Mouse (Mus musculus) midbrain, embryonic 16.5 days (tissue): ENCODE results near the gene Rgs10. TPM values are rescaled to one million over a fixed set of nuclear protein-coding genes. Genes with fewer than 3 reads are reported as not detected.

Experiments used
- ATAC-seq: fragments of 200-750 bp; cut with Nextera tagmentation; 2 replicates; pipeline ENCODE4 v1.8.0; 2017; ENCODE audit warnings: moderate TSS enrichment
- H3K27ac ChIP-seq: fragments of 300-500 bp; sonication (generic); 2 replicates; pipeline ENCODE4 v1.5.1; 2014; ENCODE audit warnings: mild to moderate bottlenecking, low read length, mixed read lengths
- H3K27me3 ChIP-seq: fragments of 300-500 bp; sonication (generic); 2 replicates; pipeline ENCODE4 v1.6.1; 2014; ENCODE audit warnings: low read depth, low read length, mixed read lengths; ENCODE audit not compliant: control insufficient read depth, insufficient read depth
- H3K36me3 ChIP-seq: fragments of 300-500 bp; sonication (generic); 2 replicates; pipeline ENCODE4 v1.6.1; 2014; ENCODE audit warnings: mild to moderate bottlenecking, low read length, moderate library complexity, mixed read lengths; ENCODE audit not compliant: control insufficient read depth, insufficient read depth
- H3K4me1 ChIP-seq: fragments of 300-500 bp; sonication (generic); 2 replicates; pipeline ENCODE4 v1.6.1; 2014; ENCODE audit warnings: mild to moderate bottlenecking, low read length, mixed read lengths; ENCODE audit not compliant: control insufficient read depth, insufficient read depth
- H3K4me2 ChIP-seq: fragments of 300-500 bp; sonication (generic); 2 replicates; pipeline ENCODE4 v1.6.1; 2014; ENCODE audit warnings: mild to moderate bottlenecking, low read length, mixed read lengths
- H3K4me3 ChIP-seq: fragments of 300-500 bp; sonication (generic); 2 replicates; pipeline ENCODE4 v1.5.1; 2014; ENCODE audit warnings: low read depth, mild to moderate bottlenecking, low read length, moderate library complexity, mixed read lengths
- H3K9ac ChIP-seq: fragments of 300-500 bp; sonication (generic); 2 replicates; pipeline ENCODE4 v1.6.1; 2014; ENCODE audit warnings: low read depth, low read length, mixed read lengths
- H3K9me3 ChIP-seq: fragments of 300-500 bp; sonication (generic); replicated peaks from 2 replicates; pipeline ENCODE4 v1.6.1; 2014; ENCODE audit warnings: mild to moderate bottlenecking, low read length, mixed read lengths; ENCODE audit not compliant: control insufficient read depth, poor library complexity, severe bottlenecking
- WGBS: fragments of 180-500 bp; shearing (Covaris S2); extraction: QIAGEN DNeasy Blood & Tissue Kit; methylation state at CpG from one replicate; pipeline ENCODE4 v1.1.7; 2014; 5-methylcytosine and 5-hydroxymethylcytosine counted together
- polyA plus RNA-seq: library from polyadenylated mRNA; unstranded; fragments of >200 nt; fragmentation: Nextera tagmentation; extraction: Ambion mirVana; gene quantifications from 2 replicates; pipeline ENCODE4 v1.2.1, GENCODE M21; 2015

The Rgs10 gene
- polyA plus RNA-seq, 1 experiment from 2014 or later, result 68.6 TPM

DNA sequence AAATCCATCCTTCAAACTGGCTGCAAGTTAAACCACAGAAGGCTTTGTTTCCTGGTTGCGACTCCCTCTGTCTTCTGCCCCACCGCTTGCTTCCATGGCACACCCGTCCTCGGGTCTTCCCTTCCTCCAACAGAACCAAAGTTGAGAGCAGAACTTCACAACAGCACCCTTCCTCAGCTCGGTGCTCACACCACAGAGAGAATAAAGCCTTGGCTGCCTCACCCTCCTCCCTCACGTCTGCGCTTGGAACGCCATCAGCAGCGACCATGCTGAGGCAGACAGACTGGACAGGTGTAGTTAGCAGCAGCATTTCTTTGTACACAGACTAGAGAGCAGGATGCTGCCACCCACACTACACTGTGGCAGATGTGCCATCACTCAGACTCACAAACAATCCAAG is 59.8 kb downstream of the Rgs10 start:
- no peak overlapping the region for H3K9ac ChIP-seq
- no peaks in the 10 kb centered on the region for H3K9me3 ChIP-seq
- no peak for ATAC-seq
- H3K27ac ChIP-seq, result no peak overlapping the region
- H3K27me3 ChIP-seq, result no peaks in the 10 kb centered on the region
- H3K36me3 ChIP-seq, result no peaks in the 10 kb centered on the region
- WGBS, result 77% methylated on average over 9 of the region's 9 CpGs
- H3K4me2 ChIP-seq, result no peak overlapping the region
- H3K4me1 ChIP-seq, result no peaks in the 10 kb centered on the region
- H3K4me3 ChIP-seq, result no peak overlapping the region

- Histone ChIP-seq H3K9me3 (no peaks in the 10 kb centered on the region), H3K27ac (no peak overlapping the region), H3K36me3 (no peaks in the 10 kb centered on the region), H3K9ac (no peak overlapping the region), H3K4me3 (no peak overlapping the region), H3K4me2 (no peak overlapping the region), H3K4me1 (no peaks in the 10 kb centered on the region), H3K27me3 (no peaks in the 10 kb centered on the region)
- 70% methylated on average over 9 of the region's 9 CpGs for WGBS
- no peak for ATAC-seq
These were observed 61.4 kb downstream of the Rgs10 start for GRCm38 (mm10) chr7:128356868-128357755.

GRCm38 (mm10) chr7:128355463-128355862 is 63.1 kb downstream of the Rgs10 start:
- no peak overlapping the region for H3K4me2 ChIP-seq
- ATAC-seq, result no peak
- no peaks in the 10 kb centered on the region for H3K27me3 ChIP-seq
- 90% methylated on average over 5 of the region's 5 CpGs for WGBS
- no peaks in the 10 kb centered on the region for H3K36me3 ChIP-seq
- no peaks in the 10 kb centered on the region for H3K4me1 ChIP-seq
- no peaks in the 10 kb centered on the region for H3K9me3 ChIP-seq
- no peak overlapping the region for H3K9ac ChIP-seq
- H3K27ac ChIP-seq, result no peak overlapping the region
- H3K4me3 ChIP-seq, result no peak overlapping the region

DNA sequence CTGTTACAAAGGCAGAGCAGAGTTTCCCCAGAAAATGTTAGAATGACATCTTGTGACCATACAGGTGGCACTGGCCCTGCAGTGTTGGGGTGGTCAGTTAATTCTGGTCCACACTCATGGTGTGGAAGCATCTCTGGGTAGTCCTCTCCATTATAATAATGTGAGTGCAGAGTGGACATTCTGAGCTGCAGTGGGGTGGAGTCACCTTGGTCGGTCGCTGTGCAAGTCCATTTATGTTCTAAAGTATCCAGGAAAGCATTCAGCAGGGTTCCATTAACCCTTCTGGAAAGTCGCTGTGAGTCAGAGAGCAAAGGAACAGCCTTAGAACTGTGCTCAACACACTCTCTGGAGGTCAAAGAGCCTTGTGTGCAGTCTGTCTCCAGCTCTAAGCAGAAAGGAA is 65.8 kb downstream of the Rgs10 start:
- Histone ChIP-seq H3K9me3 (no peaks in the 10 kb centered on the region), H3K27ac (no peak overlapping the region), H3K36me3 (no peaks in the 10 kb centered on the region), H3K27me3 (no peaks in the 10 kb centered on the region), H3K4me3 (no peak overlapping the region), H3K9ac (no peak overlapping the region), H3K4me2 (no peak overlapping the region), H3K4me1 (no peaks in the 10 kb centered on the region)
- ATAC-seq, result no peak
- 71% methylated on average over 3 of the region's 3 CpGs for WGBS

DNA sequence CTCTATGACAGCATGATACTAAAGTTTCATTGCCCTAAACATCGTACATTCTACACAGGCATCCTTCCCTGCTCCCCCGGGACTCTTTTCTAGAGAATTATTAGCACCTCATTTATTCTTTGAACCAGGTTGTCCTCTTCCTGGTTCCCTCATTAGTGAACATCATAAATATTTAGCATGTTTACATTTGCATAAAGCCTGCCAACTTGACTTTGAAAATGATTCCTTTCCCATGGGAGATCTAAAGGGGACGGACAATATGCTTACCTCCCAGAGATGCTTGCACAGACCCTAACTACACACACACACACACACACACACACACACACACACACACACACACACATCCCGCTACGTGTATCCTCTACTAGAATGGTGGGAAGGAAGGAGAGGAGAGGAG is 67.4 kb downstream of the Rgs10 start:
- Histone ChIP-seq H3K36me3 (no peaks in the 10 kb centered on the region), H3K4me3 (no peak overlapping the region), H3K4me1 (no peaks in the 10 kb centered on the region; the same call in 1 of the 2 replicates), H3K27me3 (no peaks in the 10 kb centered on the region), H3K4me2 (no peak overlapping the region), H3K9ac (no peak overlapping the region), H3K27ac (no peak overlapping the region), H3K9me3 (no peaks in the 10 kb centered on the region)
- ATAC-seq, result no peak
- 56% methylated on average over 3 of the region's 5 CpGs for WGBS

- Histone ChIP-seq H3K4me2 (no peak overlapping the region), H3K9me3 (no peaks in the 10 kb centered on the region), H3K36me3 (no peaks in the 10 kb centered on the region), H3K4me1 (no peaks in the 10 kb centered on the region; the same call in 1 of the 2 replicates), H3K4me3 (no peak overlapping the region), H3K9ac (no peak overlapping the region), H3K27me3 (no peaks in the 10 kb centered on the region), H3K27ac (no peak overlapping the region)
- ATAC-seq, result no peak
- WGBS, result 88% methylated on average over 7 of the region's 7 CpGs
These were observed 68.2 kb downstream of the Rgs10 start for GRCm38 (mm10) chr7:128350316-128350715.

GRCm38 (mm10) chr7:128349751-128350150 is 68.8 kb downstream of the Rgs10 start:
- Histone ChIP-seq H3K4me3 (no peak overlapping the region), H3K9me3 (no peaks in the 10 kb centered on the region), H3K27ac (no peak overlapping the region), H3K27me3 (no peaks in the 10 kb centered on the region), H3K9ac (no peak overlapping the region), H3K4me2 (no peak overlapping the region), H3K36me3 (no peaks in the 10 kb centered on the region), H3K4me1 (no peaks in the 10 kb centered on the region; the same call in 1 of the 2 replicates)
- ATAC-seq, result no peak
- 91% methylated on average over 4 of the region's 4 CpGs for WGBS

DNA sequence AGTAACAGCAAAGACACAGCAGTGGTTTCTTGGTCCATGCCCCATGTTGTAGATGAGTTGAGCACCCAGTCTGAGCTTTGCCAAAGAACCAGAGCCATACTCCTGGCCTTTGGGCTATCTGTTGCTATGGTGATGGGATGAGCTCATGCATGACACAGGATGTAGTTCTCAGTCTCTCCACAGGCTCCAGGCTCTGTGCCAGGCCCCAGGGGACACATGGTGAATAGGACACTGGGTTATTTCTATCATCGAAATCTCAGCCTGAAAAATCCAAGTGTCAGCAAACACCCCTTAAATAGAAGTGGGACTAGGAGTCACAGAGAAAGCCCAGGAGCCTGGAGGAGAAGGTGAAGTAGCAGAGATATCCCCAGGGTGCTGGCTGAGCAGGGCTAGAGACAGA is 70.0 kb downstream of the Rgs10 start:
- H3K36me3 ChIP-seq, result no peaks in the 10 kb centered on the region
- H3K4me2 ChIP-seq, result no peak overlapping the region
- no peak for ATAC-seq
- no peaks in the 10 kb centered on the region; the same call in 1 of the 2 replicates for H3K4me1 ChIP-seq
- H3K27ac ChIP-seq, result no peak overlapping the region
- no peaks in the 10 kb centered on the region for H3K27me3 ChIP-seq
- H3K9me3 ChIP-seq, result no peaks in the 10 kb centered on the region
- 15% methylated on average over 1 of the region's 1 CpGs for WGBS
- H3K9ac ChIP-seq, result no peak overlapping the region
- no peak overlapping the region for H3K4me3 ChIP-seq

GRCm38 (mm10) chr7:128346991-128347390 is 71.6 kb downstream of the Rgs10 start:
- Histone ChIP-seq H3K27me3 (no peaks in the 10 kb centered on the region), H3K4me2 (no peak overlapping the region), H3K9ac (no peak overlapping the region), H3K4me3 (no peak overlapping the region), H3K27ac (no peak overlapping the region), H3K4me1 (no peaks in the 10 kb centered on the region; the same call in 1 of the 2 replicates), H3K36me3 (no peaks in the 10 kb centered on the region), H3K9me3 (no peaks in the 10 kb centered on the region)
- WGBS, result 83% methylated on average over 8 of the region's 8 CpGs
- no peak for ATAC-seq
